Mouse (Mus musculus): ENCODE measurements at regions not wholly inside any gene's neighbourhood (a gene's known extent, or its start where the extent isn't known, plus 50 kb on each side); places are given as distances from the start of the nearest gene placed in this dataset.

- DNase-seq (ENCODE audit: low spot score in 2 of 2): no peak
Observed at GRCm38 (mm10) chr11:38036582-38036981, 800.8 kb upstream of the Tenm2 start.

DNA sequence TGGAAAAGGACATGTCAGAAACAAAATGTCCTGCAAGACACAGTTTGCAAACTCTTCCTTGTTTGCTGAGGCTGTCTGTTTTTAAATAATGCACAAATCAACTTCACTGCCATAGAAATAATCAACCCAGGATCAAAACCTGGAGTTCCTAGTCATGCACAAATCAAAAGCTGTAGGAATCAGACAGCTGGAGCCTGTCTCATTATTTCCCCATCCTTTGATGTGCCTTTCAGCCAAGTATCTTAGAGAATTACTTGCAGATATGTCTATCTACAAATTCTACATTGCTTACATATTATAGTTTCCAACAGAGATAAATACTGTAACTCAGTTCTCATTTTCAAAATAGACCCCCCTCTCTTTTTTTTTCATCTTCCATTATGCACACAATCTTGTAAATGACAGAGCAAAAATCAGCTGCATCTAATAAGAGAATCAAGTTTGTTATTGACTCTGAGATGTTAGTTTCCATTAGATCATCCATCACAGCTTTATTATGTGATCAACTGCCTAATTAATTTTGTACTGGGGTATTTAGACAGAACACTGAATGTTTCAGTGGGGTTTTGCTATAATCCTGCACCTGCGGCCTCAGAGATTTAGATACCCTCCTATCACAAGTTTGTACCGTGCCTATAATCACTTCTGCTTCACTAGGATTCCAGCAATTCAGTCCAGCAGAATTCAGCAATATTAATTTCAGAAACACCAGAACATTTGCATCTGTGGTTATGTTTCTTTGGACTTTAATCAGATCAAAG, 798.9 kb upstream of the Tenm2 start:
- DNase-seq (ENCODE audit: low spot score in 2 of 2): no peak

DNA sequence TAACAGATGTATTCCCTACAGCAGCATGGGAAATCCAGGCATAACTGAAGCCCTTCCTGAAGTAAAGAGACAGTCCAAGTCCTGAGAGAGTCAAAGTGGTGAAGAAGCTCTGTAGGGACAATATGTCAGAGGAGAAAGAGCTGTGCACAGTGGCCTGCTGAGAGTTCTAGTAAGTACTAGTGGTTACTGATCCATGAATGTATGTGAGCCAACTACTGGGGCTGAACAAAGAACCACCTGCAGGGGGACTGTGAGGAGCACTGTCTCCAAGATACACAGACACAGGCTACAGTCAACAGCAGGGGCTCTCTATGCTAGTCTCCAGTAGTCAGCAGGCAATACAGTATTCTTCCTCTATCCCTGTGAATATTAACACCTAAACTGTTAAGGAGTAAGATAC, 785.9 kb upstream of the Tenm2 start:
- DNase-seq (ENCODE audit: low spot score in 2 of 2): no peak

GRCm38 (mm10) chr11:37978131-37978530, 742.4 kb upstream of the Tenm2 start:
- no peak for DNase-seq (ENCODE audit: low spot score in 2 of 2)

DNA sequence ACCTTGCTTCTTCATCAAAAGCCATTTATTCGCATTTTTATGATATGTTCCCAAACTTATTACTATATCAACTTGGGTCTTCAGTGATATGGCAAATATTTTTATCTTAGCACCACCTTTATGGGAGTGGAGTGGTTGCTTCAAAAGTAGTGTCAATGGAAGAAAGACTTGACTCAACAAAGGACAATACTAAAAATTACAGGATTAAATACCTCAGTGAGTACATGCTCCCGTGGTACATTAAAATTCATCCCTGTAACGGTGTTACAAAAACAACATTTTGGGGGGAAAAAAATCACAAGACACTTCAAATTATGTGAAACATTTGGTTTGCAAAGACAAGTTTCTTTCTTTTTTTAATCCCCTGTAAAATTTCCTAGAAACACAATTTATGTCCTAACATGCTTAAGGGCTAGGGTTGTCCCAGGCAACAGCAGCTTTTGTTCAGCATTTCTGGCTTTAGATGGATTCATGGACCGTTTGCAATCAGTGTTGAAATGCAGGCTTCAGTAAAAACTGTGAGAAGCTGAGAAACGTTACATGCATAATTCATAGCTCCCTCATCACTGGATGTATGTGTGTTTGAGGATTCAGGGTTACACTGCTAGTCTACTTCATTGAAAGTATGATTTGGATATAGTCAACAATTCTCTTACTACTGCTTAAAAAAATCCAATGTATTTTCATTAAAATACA, 700.8 kb upstream of the Tenm2 start:
- DNase-seq (ENCODE audit: low spot score in 2 of 2): no peak

GRCm38 (mm10) chr11:37913161-37913560, 677.4 kb upstream of the Tenm2 start:
- no peak for DNase-seq (ENCODE audit: low spot score in 2 of 2)

GRCm38 (mm10) chr11:37904991-37905390, 669.2 kb upstream of the Tenm2 start:
- DNase-seq (ENCODE audit: low spot score in 2 of 2): no peak

DNA sequence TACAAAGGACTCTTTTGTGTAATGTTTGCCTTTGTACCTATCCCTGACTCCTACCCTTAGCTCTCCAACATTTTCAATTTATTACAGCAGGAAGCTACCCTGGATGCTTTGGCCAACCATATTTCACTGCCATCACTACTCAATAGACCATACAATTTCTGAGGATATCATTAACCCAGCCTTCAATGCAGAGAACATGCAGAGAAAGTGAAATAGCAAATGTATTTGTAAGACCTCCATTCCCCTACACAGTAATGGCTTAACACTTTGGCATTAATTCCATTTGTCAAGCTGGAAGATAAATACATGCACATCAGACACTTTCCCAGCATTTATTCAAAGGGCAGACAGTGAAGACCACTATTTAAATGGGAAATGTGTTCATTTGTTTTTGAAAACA, 661.9 kb upstream of the Tenm2 start:
- no peak for DNase-seq (ENCODE audit: low spot score in 2 of 2)

- no peak for DNase-seq (ENCODE audit: low spot score in 2 of 2)
Observed at GRCm38 (mm10) chr11:37882717-37883116, 647.0 kb upstream of the Tenm2 start.

- no peak for DNase-seq (ENCODE audit: low spot score in 2 of 2)
Observed at GRCm38 (mm10) chr11:37837301-37837700, 601.5 kb upstream of the Tenm2 start.

DNA sequence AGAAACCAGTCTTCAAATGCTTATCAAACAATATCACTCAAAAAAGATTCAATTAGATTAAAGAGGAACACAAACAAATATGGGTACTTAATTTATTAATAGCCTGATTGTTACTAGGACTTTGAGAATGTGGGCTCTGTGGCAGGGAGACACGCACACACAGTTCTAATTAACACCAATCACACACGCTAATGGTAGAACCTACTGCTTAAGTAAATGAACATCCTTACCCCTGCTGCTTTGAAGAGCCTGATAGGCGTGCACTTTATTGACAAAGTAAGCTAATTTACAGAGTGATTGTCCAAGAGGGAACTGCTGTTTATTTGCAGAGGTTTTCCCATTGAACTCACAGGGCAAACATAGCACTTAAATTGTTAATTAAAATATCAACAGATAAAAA, 595.2 kb upstream of the Tenm2 start:
- DNase-seq (ENCODE audit: low spot score in 2 of 2): no peak

DNA sequence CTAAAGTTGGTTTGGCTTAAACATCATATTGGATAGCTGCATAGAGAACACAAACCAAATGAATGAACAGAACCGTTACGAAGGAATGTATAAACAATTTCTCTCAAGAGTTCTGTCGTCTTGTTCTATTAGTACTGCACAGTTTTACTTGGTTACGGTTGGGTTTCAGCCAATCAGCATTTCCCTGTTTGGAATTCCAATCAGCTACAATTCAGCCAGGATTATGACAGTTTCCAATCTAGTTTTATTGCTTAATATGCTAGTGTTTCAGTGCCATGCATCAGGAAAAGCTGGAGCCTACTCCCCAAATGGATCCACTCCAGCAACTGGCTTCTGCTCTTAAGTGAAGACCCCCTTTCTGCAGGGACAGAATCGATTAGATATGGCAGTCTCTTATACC, 571.0 kb upstream of the Tenm2 start:
- DNase-seq (ENCODE audit: low spot score in 2 of 2): no peak

DNA sequence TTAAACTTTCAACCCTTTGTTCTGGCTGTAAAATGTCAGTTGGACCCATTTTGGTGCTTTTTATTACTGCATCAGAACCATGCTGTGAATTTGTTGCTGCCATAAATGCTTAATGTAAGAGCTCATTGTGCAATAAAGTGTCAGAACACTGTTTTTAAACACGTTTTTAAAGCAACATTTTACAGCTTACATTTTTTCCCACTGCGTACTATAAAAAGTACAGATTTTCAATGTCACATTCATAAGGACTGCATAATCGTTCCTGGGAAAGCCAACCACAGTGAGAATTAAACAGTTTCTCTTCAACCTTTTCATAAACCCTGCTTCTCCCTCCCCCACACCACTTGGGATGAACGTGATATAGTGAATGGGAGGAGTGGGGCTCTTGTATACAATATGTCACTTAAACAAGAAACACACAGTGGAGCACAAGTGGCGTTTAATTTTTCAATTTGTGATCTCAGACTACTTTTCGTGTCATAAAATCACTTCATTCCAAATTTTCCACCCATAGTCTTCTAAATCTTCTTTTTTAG, 563.1 kb upstream of the Tenm2 start:
- DNase-seq (ENCODE audit: low spot score in 2 of 2): no peak

GRCm38 (mm10) chr11:37772481-37773089, 536.8 kb upstream of the Tenm2 start:
- DNase-seq (ENCODE audit: low spot score in 2 of 2): no peak

GRCm38 (mm10) chr11:37770881-37771280, 535.1 kb upstream of the Tenm2 start:
- DNase-seq (ENCODE audit: low spot score in 2 of 2): no peak

GRCm38 (mm10) chr11:37768121-37768520, 532.4 kb upstream of the Tenm2 start:
- no peak for DNase-seq (ENCODE audit: low spot score in 2 of 2)

GRCm38 (mm10) chr11:37735992-37736391, 500.2 kb upstream of the Tenm2 start:
- no peak for DNase-seq (ENCODE audit: low spot score in 2 of 2)

DNA sequence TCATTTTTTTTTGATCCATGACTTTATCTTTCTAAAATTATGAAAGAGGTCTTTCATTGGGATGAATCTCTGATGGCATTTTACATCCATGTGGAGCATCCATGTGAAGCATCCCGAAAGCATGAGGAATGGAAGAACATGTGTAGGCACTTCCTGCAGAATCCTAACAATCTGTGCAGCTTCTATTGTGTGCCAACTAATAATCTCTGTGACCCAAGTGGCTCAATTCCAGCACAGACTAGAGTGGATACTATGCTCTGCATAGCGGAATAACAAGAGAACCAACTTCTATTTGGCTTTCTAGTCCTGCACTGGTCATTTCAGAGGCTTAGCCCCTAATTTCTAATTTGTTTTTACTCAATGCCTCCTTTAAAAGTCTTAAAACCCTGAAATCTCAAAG, 499.7 kb upstream of the Tenm2 start:
- no peak for DNase-seq (ENCODE audit: low spot score in 2 of 2)

- no peak for DNase-seq (ENCODE audit: low spot score in 2 of 2)
Observed at GRCm38 (mm10) chr11:37696981-37697380, 461.2 kb upstream of the Tenm2 start.

DNA sequence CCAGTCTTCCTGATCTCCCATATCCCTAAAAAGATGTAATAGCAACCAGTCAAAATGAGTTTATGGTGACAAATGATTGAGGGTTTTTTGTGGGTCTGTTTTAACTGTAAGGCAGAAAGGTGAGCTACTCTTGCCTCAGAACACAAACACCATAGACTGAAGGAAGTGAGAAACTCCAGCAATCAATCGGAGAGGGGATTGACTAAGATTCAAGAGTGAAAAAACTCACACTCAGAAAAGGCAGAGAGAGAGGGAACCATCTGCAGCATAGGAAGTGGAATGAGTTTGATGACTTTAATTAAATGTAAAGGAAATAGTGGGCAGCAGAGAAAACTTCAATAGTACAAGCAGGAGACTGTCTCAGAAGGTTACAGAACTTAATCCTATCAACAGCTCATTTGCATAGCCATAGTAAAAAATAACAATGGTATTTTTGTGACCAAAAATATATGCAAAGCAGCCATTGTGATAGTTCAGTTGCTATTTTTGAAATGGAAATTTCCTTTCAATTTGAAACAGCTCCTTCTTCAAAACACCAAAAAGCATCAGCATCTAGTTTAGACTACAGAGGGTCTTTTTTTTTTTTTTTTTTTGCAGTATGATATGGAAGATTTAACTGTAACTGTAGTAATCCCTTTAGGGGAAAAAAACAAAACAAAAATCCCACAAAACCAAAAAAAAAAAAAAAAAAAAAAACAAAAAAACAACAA, 442.9 kb upstream of the Tenm2 start:
- no peak for DNase-seq (ENCODE audit: low spot score in 2 of 2)

DNA sequence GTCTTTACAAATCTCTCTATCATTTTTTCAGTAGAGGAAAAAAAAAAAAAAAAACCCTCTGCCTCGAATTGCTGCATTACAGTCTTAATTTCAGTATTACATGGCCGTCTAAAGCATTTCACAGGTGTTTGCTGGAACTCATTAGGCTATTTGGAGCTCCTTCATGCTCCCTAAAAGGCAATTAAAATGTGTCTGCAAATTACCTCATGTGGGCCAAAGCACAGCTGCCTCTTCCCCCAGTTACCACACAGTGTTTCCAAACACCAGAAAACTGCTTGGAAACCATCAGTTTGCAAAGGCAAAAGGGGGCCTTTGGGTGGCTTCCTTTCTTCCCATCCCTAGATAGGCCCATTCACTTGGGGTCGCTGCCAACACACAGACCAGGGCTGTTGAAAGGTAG, 435.6 kb upstream of the Tenm2 start:
- DNase-seq (ENCODE audit: low spot score in 2 of 2): no peak

DNA sequence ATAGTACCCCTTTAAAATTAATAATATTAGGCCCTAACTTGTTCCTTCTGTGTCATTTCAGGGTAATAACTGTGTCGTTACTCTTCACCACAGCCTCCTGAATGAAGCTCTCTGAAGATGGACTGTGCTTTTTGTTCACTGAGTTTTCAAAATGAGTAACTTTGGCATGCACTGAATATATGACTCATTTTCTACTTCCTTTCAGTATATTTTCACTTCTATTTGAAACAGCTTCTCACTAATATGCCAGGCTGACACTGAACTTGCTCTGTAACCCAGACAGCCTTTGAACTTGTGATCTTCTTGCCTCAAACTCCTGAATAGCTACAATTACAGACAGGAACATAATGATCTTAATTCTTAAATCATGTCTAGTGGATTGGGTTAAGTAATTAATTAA, 431.2 kb upstream of the Tenm2 start:
- DNase-seq (ENCODE audit: low spot score in 2 of 2): no peak
